Mouse (Mus musculus) thymus, adult 2 months (tissue): ENCODE results near the gene Gm17428. TPM values are rescaled to one million over a fixed set of nuclear protein-coding genes. Genes with fewer than 3 reads are reported as not detected.

Experiments
- DNase-seq: peaks from one replicate; pipeline ENCODE4 v3.0.0; 2021
- H3K27ac ChIP-seq: fragments of 200-500 bp; 2 replicates; pipeline ENCODE4 v1.5.1; 2012; ENCODE audit warnings: low read length, control low read depth; ENCODE audit not compliant: control insufficient read depth, insufficient read depth
- H3K27me3 ChIP-seq: fragments of 200-500 bp; 2 replicates; pipeline ENCODE4 v1.6.1; 2012; ENCODE audit warnings: mild to moderate bottlenecking, low read length, moderate library complexity, mixed read lengths; ENCODE audit not compliant: control insufficient read depth, insufficient read depth
- H3K36me3 ChIP-seq: fragments of 200-500 bp; 2 replicates; pipeline ENCODE4 v1.6.1; 2012; ENCODE audit warnings: mild to moderate bottlenecking, low read length, moderate library complexity; ENCODE audit not compliant: control insufficient read depth, insufficient read depth
- H3K4me1 ChIP-seq: fragments of 200-500 bp; replicated peaks from 2 replicates; pipeline ENCODE4 v1.6.1; 2012; ENCODE audit warnings: low read length; ENCODE audit not compliant: control insufficient read depth, insufficient read depth
- H3K4me3 ChIP-seq: fragments of 200-500 bp; 2 replicates; pipeline ENCODE4 v1.5.1; 2012; ENCODE audit warnings: mild to moderate bottlenecking, low read length, control low read depth, moderate library complexity; ENCODE audit not compliant: control insufficient read depth, insufficient read depth
- CTCF ChIP-seq: fragments of 200-500 bp; IDR thresholded peaks from 2 replicates; pipeline ENCODE4 v1.5.1; 2012; ENCODE audit warnings: mild to moderate bottlenecking, control low read depth, low read length, moderate library complexity, borderline replicate concordance; ENCODE audit not compliant: control insufficient read depth, poor library complexity, insufficient read depth; ENCODE audit errors: extremely low read depth
- POLR2A ChIP-seq: fragments of 200-500 bp; IDR thresholded peaks from 2 replicates; pipeline ENCODE4 v1.6.1; 2012; ENCODE audit warnings: mild to moderate bottlenecking, low read length, control low read depth, moderate library complexity; ENCODE audit not compliant: control insufficient read depth, poor library complexity, insufficient read depth; ENCODE audit errors: extremely low read depth
- WGBS: fragments of 180-500 bp; shearing (Covaris S2); methylation state at CpG from one replicate; pipeline ENCODE4 v1.1.7; 2018; 5-methylcytosine and 5-hydroxymethylcytosine counted together
- polyA plus RNA-seq: library from polyadenylated mRNA; depleted of rRNA; stranded (reverse); fragments of >200 nt; gene quantifications from 2 replicates; pipeline ENCODE4 v1.2.3, GENCODE M21; 2012

Gm17428 gene
- polyA plus RNA-seq, 1 experiment: not detected

DNA sequence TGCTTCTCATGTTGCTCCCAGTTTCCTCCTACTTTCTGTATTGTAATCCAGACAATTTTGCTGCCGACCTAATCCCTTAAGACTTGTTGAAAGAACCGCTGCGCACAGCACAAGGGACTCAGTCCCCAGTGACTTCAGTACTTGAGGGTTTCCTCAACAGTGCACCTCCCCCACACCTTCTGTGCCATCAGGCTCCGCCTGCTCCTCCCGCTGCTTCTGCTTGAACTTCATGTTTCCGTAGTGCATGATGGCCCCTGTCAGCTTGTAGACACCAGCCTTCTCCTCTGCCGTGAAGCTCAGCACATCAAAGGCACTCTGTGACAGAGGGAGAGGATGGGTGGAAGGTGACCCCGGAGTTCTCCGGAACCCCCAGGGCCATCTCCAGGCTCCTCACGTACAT is 16.0 kb upstream of the Gm17428 start:
- no peaks in the 10 kb centered on the region for H3K36me3 ChIP-seq
- no peaks in the 10 kb centered on the region for H3K4me1 ChIP-seq
- 41% methylated on average over 10 of the region's 10 CpGs for WGBS
- no peak overlapping the region for H3K4me3 ChIP-seq
- H3K27me3 ChIP-seq: no peaks in the 10 kb centered on the region
- DNase-seq: peak; percentile 11
- no peak for TF ChIP-seq CTCF
- H3K27ac ChIP-seq: no peak overlapping the region

DNA sequence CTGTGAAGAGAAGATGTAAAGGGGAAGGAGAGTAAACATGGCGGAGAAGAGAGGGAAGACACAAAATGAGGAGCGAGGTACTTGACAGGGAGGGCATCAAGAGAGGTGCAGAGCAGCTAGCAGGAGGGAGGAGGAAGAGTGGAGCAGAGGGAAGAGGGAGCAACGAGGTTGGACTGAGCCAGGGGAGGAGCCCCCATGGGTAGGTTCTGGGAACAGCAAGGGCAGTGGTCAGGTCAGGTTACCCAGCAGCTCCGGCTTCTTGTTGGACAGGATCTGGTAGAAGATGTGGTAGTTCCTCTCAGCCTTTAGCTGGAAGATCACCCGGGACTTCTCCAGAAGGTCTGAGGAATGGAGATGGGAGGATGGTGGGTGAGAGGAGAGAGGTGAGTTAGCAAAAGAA is 15.2 kb upstream of the Gm17428 start:
- H3K36me3 ChIP-seq: no peaks in the 10 kb centered on the region
- DNase-seq: no peak
- TF ChIP-seq POLR2A (no peak), CTCF (no peak)
- H3K4me3 ChIP-seq: no peak overlapping the region
- H3K27me3 ChIP-seq: no peaks in the 10 kb centered on the region
- H3K27ac ChIP-seq: no peak overlapping the region
- H3K4me1 ChIP-seq: no peaks in the 10 kb centered on the region
- WGBS: 87% methylated on average over 5 of the region's 5 CpGs

DNA sequence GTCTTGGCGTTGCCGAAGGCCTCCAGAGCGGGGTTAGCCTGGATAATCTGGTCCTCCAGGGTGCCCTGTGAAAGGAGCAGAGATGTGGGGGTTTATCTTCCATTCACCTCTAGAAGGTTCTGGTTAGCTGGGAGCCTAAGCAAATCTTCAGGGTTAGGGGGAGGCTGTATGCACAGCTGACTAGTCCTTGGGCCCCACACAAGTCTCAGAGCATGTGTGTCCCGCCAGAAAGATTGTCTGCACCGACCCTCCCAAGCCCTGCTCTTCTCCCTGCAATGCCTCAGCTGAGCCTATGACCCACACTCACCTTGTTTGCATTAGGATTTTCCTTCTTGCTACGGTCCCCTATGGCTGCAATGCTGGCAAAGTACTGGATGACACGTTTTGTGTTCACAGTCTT is 14.0 kb upstream of the Gm17428 start:
- no peaks in the 10 kb centered on the region for H3K27me3 ChIP-seq
- no peak for TF ChIP-seq POLR2A
- TF ChIP-seq CTCF: no peak
- no peak overlapping the region for H3K4me3 ChIP-seq
- H3K27ac ChIP-seq: no peak overlapping the region
- 91% methylated on average over 7 of the region's 7 CpGs for WGBS
- H3K36me3 ChIP-seq: no peaks in the 10 kb centered on the region
- DNase-seq: no peak
- H3K4me1 ChIP-seq: no peaks in the 10 kb centered on the region

DNA sequence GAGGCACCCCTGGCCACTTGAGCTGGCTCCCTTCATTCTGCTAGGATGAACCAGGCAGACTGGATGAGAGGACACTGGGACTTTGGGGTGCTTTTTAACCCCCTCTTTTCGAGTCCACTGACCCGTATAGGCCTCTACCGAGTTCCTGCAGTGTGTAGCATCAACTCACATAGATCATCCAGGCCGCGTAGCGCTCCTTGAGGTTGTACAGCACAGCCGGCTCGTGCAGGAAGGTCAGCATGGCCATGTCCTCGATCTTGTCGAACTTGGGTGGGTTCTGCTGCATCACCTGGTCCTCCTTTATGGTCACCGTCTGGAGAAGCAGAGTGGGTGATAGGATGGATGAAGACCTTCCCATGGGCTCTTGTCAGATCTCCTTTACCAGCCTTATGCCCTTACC is 13.0 kb upstream of the Gm17428 start:
- H3K27ac ChIP-seq: no peak overlapping the region

DNA sequence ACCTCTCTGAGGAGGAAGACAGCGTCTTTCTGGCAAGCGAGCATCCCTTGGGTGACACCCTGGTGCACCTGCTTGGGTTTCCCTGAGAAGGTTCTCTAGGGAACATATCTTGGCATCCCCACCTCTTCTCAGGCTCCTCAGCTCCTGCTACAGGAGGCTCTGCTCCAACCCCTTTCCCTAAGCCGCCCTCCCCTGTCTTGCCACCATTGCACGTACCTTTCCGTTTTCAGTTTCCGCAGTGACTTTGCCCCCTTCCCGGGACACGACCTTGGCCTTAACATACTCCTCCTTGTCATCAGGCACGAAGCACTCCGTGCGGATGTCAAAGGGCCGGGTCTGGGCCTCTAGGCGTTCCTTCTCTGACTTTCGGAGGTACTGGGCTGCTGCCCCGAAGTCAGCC is 11.7 kb upstream of the Gm17428 start:
- H3K27ac ChIP-seq: no peak overlapping the region
- TF ChIP-seq POLR2A (no peak), CTCF (no peak)
- H3K36me3 ChIP-seq: no peaks in the 10 kb centered on the region
- no peaks in the 10 kb centered on the region for H3K27me3 ChIP-seq
- H3K4me1 ChIP-seq: no peaks in the 10 kb centered on the region
- WGBS: 92% methylated on average over 15 of the region's 15 CpGs
- no peak for DNase-seq
- no peak overlapping the region for H3K4me3 ChIP-seq

More for the DNA sequence above, 13.0 kb upstream of the Gm17428 start:
- TF ChIP-seq POLR2A (no peak), CTCF (no peak)
- 93% methylated on average over 11 of the region's 11 CpGs for WGBS
- H3K4me3 ChIP-seq: no peak overlapping the region
- no peak for DNase-seq
- H3K27me3 ChIP-seq: no peaks in the 10 kb centered on the region
- H3K36me3 ChIP-seq: no peaks in the 10 kb centered on the region
- no peaks in the 10 kb centered on the region for H3K4me1 ChIP-seq

DNA sequence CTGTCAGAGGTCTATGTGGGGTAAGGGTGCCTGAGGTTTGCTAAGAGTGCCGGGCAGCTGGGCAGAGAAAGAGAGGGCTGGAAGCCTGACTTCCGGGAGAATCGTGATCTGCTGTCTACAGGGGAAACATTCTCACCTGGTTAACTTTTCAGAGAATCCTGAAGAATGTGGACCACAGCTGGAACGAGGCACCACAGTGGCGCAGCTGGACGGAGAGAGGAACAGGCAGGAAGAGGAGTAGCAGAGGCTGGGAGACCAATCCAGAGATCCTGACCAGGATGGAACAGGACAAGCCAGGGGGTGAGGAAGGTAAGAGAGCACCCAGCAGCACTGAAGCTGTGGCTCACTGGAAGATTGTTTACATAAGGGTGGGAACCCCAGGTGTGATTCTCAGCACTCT is 11.1 kb upstream of the Gm17428 start:
- Histone ChIP-seq H3K4me3 (no peak overlapping the region), H3K4me1 (no peaks in the 10 kb centered on the region), H3K27ac (no peak overlapping the region), H3K27me3 (no peaks in the 10 kb centered on the region), H3K36me3 (no peaks in the 10 kb centered on the region)
- DNase-seq: no peak
- WGBS: 81% methylated on average over 6 of the region's 6 CpGs
- TF ChIP-seq CTCF: no peak
- no peak for TF ChIP-seq POLR2A

DNA sequence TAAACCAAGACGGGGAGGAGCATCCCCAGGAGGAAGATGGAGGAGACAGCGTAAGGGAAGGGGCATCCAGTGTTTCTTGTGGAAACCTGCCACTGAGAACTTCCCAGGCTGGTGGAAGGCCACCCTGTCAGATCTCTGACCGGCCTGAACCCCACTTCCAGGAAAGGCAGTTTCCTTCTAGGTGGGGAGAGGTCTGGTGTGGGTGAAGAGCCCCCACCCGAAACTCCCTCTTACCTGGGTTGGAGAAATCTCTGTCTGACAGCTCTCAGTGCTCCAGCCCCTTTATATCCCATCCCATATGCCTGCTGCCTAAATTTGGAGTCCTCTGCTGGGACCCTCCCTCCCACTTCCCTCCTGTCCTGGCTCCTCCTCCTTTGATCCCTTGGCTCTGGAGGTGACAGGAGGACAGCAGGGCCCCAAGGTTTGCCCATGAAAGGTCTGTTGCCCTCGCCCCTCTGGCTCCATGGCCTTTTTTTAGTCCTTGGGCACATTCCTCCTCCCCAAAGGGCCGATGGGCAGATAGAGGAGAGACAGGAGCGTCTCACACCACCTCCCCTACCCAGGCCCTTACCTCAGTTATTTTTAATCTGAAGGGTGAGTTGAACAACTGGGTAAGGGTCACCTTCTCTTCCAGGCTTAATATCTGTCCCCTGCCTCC is 10.3 kb upstream of the Gm17428 start, which contains the start of gene Myh6:
TSS of gene Myh6 (minus strand) at position 608 of the 658 bp plus-strand sequence.
- 83% methylated on average over 7 of the region's 7 CpGs for WGBS
- Histone ChIP-seq H3K27me3 (no peaks in the 10 kb centered on the region), H3K27ac (no peak within 1 kb of the TSS), H3K36me3 (no peaks in the 10 kb centered on the region), H3K4me1 (no peaks in the 10 kb centered on the region), H3K4me3 (no peak within 1 kb of the TSS)
- DNase-seq: no peak
- no peak for TF ChIP-seq CTCF
- TF ChIP-seq POLR2A: no peak
